Mouse (Mus musculus) G1E (cell line): ENCODE results near the gene Stk38. TPM values are rescaled to one million over a fixed set of nuclear protein-coding genes. Genes with fewer than 3 reads are reported as not detected.
A peak's percentile ranks its signal among the peaks of the same experiment; 100 is the strongest.

Experiments
- ATAC-seq: 2 replicates; pipeline ENCODE4 v1.8.0; 2016; ENCODE audit warnings: mild to moderate bottlenecking; ENCODE audit not compliant: insufficient number of reproducible peaks, poor library complexity, low FRiP score, severe bottlenecking; ENCODE audit errors: extremely low read depth
- DNase-seq: peaks from one replicate; pipeline ENCODE4 v3.0.0; 2012; ENCODE audit warnings: low spot score
- H3K27me3 ChIP-seq: 2 replicates; pipeline ENCODE4 v1.6.1; 2012; ENCODE audit warnings: mild to moderate bottlenecking, low read length, inconsistent platforms; ENCODE audit not compliant: insufficient read depth
- H3K36me3 ChIP-seq: replicated peaks from 2 replicates; pipeline ENCODE3; 2012; ENCODE audit warnings: mild to moderate bottlenecking, inconsistent platforms
- H3K4me1 ChIP-seq: 2 replicates; pipeline ENCODE4 v1.6.1; 2012; ENCODE audit warnings: low read depth, low read length, inconsistent platforms, mixed read lengths; ENCODE audit not compliant: insufficient read depth
- H3K4me3 ChIP-seq: 2 replicates; pipeline ENCODE4 v1.5.1; 2012; ENCODE audit warnings: low read depth, mild to moderate bottlenecking, inconsistent platforms, low read length, moderate library complexity, mixed read lengths
- H3K9me3 ChIP-seq: replicated peaks from 2 replicates; pipeline ENCODE4 v1.6.1; 2012; ENCODE audit warnings: inconsistent platforms
- CTCF ChIP-seq: IDR thresholded peaks from 2 replicates; pipeline ENCODE4 v1.5.1; 2012; ENCODE audit warnings: low read depth, low read length, inconsistent platforms, mixed read lengths
- GATA1 ChIP-seq: IDR thresholded peaks from 2 replicates; pipeline ENCODE4 v1.6.1; 2012; ENCODE audit warnings: borderline replicate concordance, low read length, inconsistent platforms, mixed read lengths
- GATA2 ChIP-seq: IDR thresholded peaks from 2 replicates; pipeline ENCODE4 v1.6.1; 2012; ENCODE audit warnings: low read depth, low read length, inconsistent platforms, borderline replicate concordance
- POLR2AphosphoS5 ChIP-seq: IDR thresholded peaks from 2 replicates; pipeline ENCODE4 v1.6.1; 2012; ENCODE audit warnings: low read depth, low read length, inconsistent platforms; ENCODE audit not compliant: insufficient replicate concordance
- TAL1 ChIP-seq: conservative IDR thresholded peaks from 2 replicates; pipeline ENCODE4 v1.6.1; 2012; ENCODE audit warnings: low read depth, low read length, inconsistent platforms, mixed read lengths
- polyA plus RNA-seq: library from polyadenylated mRNA; stranded (reverse); fragments of >175 nt; gene quantifications from 2 replicates; pipeline ENCODE4 v1.2.3, GENCODE M21; 2012
- total RNA-seq, 2 experiments: library from RNA; stranded (forward) in 1 of 2; stranded (reverse) in 1 of 2; fragments of 200-1000 nt in 1 of 2; fragments of >200 nt in 1 of 2; fragmentation: Nextera tagmentation in 1 of 2; gene quantifications; 2 replicates each; pipeline ENCODE4 v1.2.3; 2014 to 2017

Stk38 gene
- total and polyA plus RNA-seq, 3 experiments: 82.7 to 234 (median 97.6) TPM

- peaks cover 13% of the 10 kb centered on the region for H3K4me1 ChIP-seq
- H3K36me3 ChIP-seq: no peaks in the 10 kb centered on the region
- no peak for DNase-seq
- peaks cover 4% of the 10 kb centered on the region; the same call in 1 of the 2 replicates for H3K27me3 ChIP-seq
- H3K9me3 ChIP-seq: peaks cover 11% of the 10 kb centered on the region
- no peak for ATAC-seq
- H3K4me3 ChIP-seq: no peak within 1 kb of the TSS
- TF ChIP-seq CTCF (no peak), GATA2 (no peak)
Observed at GRCm38 (mm10) chr17:28943740-28944139, 64.1 kb downstream of the Stk38 start, which contains the start of gene Pxt1. Gene Pxt1, minus strand, starts transcription at chr17:28943840.

- Histone ChIP-seq H3K4me1 (peaks cover 13% of the 10 kb centered on the region), H3K36me3 (no peaks in the 10 kb centered on the region), H3K4me3 (no peak overlapping the region), H3K27me3 (peaks cover 4% of the 10 kb centered on the region; the same call in 1 of the 2 replicates), H3K9me3 (peaks cover 9% of the 10 kb centered on the region)
- no peak for DNase-seq
- TF ChIP-seq TAL1 (no peak), CTCF (no peak), GATA2 (no peak), POLR2AphosphoS5 (no peak), GATA1 (no peak)
- no peak for ATAC-seq
Observed at GRCm38 (mm10) chr17:28942101-28942500, 65.7 kb downstream of the Stk38 start.

DNA sequence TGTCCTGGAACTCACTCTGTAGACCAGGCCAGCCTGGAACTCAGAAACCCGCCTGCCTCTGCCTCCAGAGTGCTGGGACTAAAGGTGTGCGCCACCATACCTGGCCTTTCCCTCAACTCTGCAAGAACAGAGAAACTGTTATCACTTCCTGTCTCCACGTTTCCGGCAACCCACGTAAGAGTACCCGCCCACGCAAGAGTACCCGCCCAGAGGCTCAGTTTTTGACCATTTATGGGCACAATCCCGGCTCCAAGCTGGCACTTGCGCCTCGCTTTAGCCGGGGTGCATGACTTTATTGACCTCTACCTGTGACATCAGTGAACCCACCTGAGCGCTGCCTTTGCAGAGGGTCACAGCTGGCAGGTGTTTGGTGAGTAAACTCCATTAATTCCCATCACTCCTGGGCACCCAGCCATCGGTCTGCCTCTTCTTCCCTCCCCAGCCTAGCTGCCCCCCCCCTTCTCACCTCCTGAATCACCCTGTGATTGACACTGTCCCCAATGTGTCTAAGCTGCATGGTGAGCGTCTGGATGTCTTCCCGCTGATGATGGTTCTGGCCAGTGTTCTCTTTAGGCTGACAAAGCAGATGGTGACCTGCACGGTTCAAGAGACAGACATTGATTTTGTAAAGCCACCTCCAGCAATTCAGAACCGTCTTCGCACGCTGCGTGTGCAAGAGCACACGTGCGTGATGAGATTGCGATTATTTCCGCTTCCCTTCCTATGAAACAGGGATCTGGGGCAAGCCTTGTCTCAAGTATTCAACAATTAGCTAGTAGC lies 66.8 kb downstream of the Stk38 start:
- Histone ChIP-seq H3K4me1 (peaks cover 23% of the 10 kb centered on the region), H3K4me3 (no peak overlapping the region), H3K27me3 (no peaks in the 10 kb centered on the region), H3K36me3 (no peaks in the 10 kb centered on the region), H3K9me3 (peaks cover 8% of the 10 kb centered on the region; the same call in 1 of the 2 replicates)
- DNase-seq: no peak
- ATAC-seq: no peak
- TF ChIP-seq CTCF (no peak), GATA1 (no peak), POLR2AphosphoS5 (no peak), TAL1 (no peak), GATA2 (no peak)

GRCm38 (mm10) chr17:28936622-28937345 lies 71.0 kb downstream of the Stk38 start:
- DNase-seq: peak; percentile 37
- H3K9me3 ChIP-seq: peaks cover 8% of the 10 kb centered on the region; the same call in 1 of the 2 replicates
- H3K4me1 ChIP-seq: peaks cover 32% of the 10 kb centered on the region
- no peaks in the 10 kb centered on the region for H3K36me3 ChIP-seq
- H3K4me3 ChIP-seq: peak overlapping the region; percentile 47; the same call in 1 of the 2 replicates
- TF ChIP-seq CTCF: peak; percentile 84
- TF ChIP-seq POLR2AphosphoS5: no peak
- TF ChIP-seq GATA2: no peak
- no peak for TF ChIP-seq GATA1
- ATAC-seq: no peak
- no peaks in the 10 kb centered on the region for H3K27me3 ChIP-seq

GRCm38 (mm10) chr17:28936133-28936532 lies 71.7 kb downstream of the Stk38 start:
- Histone ChIP-seq H3K9me3 (peaks cover 8% of the 10 kb centered on the region; the same call in 1 of the 2 replicates), H3K4me3 (peak overlapping the region; percentile 28; the same call in 1 of the 2 replicates), H3K27me3 (no peaks in the 10 kb centered on the region), H3K36me3 (no peaks in the 10 kb centered on the region), H3K4me1 (peaks cover 39% of the 10 kb centered on the region)
- 0 out of 2 replicates have a peak, but pooled peaks have one; percentile 15 for ATAC-seq
- DNase-seq: peak; percentile 32
- TF ChIP-seq TAL1 (no peak; the same call in 1 of the 2 replicates), GATA1 (no peak), POLR2AphosphoS5 (no peak)
